Mouse (Mus musculus): ENCODE data around the gene Rbms2.
"Not testable (repeated sequence)": the region's sequence is repeated elsewhere in the genome, so short reads cannot be mapped to it uniquely, and the experiment has no call there.

Rbms2 gene

GRCm38 (mm10) chr10:128193113-128193512 lies 13.0 kb upstream of the Rbms2 start:
- no peak for DNase-seq (ENCODE audit: low spot score)

GRCm38 (mm10) chr10:128192030-128192766 lies 12.1 kb upstream of the Rbms2 start:
- not testable (repeated sequence) for DNase-seq (ENCODE audit: low spot score)

- no peak for DNase-seq (ENCODE audit: low spot score)
Observed at GRCm38 (mm10) chr10:128191472-128191871, 11.4 kb upstream of the Rbms2 start.

- peak; percentile 78 for DNase-seq (ENCODE audit: low spot score)
Observed at GRCm38 (mm10) chr10:128188242-128188877, 8.3 kb upstream of the Rbms2 start.

GRCm38 (mm10) chr10:128187181-128187605 lies 7.1 kb upstream of the Rbms2 start:
- no peak for DNase-seq (ENCODE audit: low spot score)

GRCm38 (mm10) chr10:128185959-128186358 lies 5.9 kb upstream of the Rbms2 start:
- DNase-seq (ENCODE audit: low spot score) = peak; percentile 57

- DNase-seq (ENCODE audit: low spot score) = no peak
Observed at GRCm38 (mm10) chr10:128185277-128185940, 5.3 kb upstream of the Rbms2 start.

- no peak for DNase-seq (ENCODE audit: low spot score)
Observed at GRCm38 (mm10) chr10:128184296-128184695, 4.2 kb upstream of the Rbms2 start.

- no peak for DNase-seq (ENCODE audit: low spot score)
Observed at GRCm38 (mm10) chr10:128177316-128177715, 2.8 kb downstream of the Rbms2 start.

- peak; percentile 24 for DNase-seq (ENCODE audit: low spot score)
Observed at GRCm38 (mm10) chr10:128175996-128176755, 3.9 kb downstream of the Rbms2 start.

GRCm38 (mm10) chr10:128175302-128175701 lies 4.8 kb downstream of the Rbms2 start:
- DNase-seq (ENCODE audit: low spot score) = no peak

- DNase-seq (ENCODE audit: low spot score) = not testable (repeated sequence)
Observed at GRCm38 (mm10) chr10:128171348-128171747, 8.7 kb downstream of the Rbms2 start.

- no peak for DNase-seq (ENCODE audit: low spot score)
Observed at GRCm38 (mm10) chr10:128167091-128167490, 13.0 kb downstream of the Rbms2 start.

GRCm38 (mm10) chr10:128165726-128166125 lies 14.4 kb downstream of the Rbms2 start:
- not testable (repeated sequence) for DNase-seq (ENCODE audit: low spot score)

GRCm38 (mm10) chr10:128153978-128154377 lies 26.1 kb downstream of the Rbms2 start:
- no peak for DNase-seq (ENCODE audit: low spot score)

- no peak for DNase-seq (ENCODE audit: low spot score)
Observed at GRCm38 (mm10) chr10:128150941-128151340, 29.2 kb downstream of the Rbms2 start.

- DNase-seq (ENCODE audit: low spot score) = no peak
Observed at GRCm38 (mm10) chr10:128149592-128149991, 30.5 kb downstream of the Rbms2 start.

GRCm38 (mm10) chr10:128148789-128149365 lies 31.2 kb downstream of the Rbms2 start:
- no peak for DNase-seq (ENCODE audit: low spot score)

- DNase-seq (ENCODE audit: low spot score) = no peak
Observed at GRCm38 (mm10) chr10:128144961-128145360, 35.1 kb downstream of the Rbms2 start.

GRCm38 (mm10) chr10:128143659-128144058 lies 36.4 kb downstream of the Rbms2 start:
- no peak for DNase-seq (ENCODE audit: low spot score)

- DNase-seq (ENCODE audit: low spot score) = no peak
Observed at GRCm38 (mm10) chr10:128142165-128142564, 37.9 kb downstream of the Rbms2 start.

All from layer of hippocampus, adult 9-10 months (tissue).